Mouse (Mus musculus) heart, postnatal 25 days (tissue): ENCODE measurements around the gene Rbx1. TPM values are rescaled to one million over a fixed set of nuclear protein-coding genes. Genes with fewer than 3 reads are reported as not detected.
"Not testable (repeated sequence)": the region's sequence is repeated elsewhere in the genome, so short reads cannot be mapped to it uniquely, and the experiment has no call there.

ENCODE experiments used
- DNase-seq: peaks from one replicate; pipeline ENCODE4 v3.0.0; 2022; ENCODE audit warnings: low spot score
- intact Hi-C: fragments of 180-260 bp; cut with DNase I; formaldehyde crosslinking; loops from one replicate; pipeline ENCODE4 v1.15.1; 2025
- total RNA-seq, 2 experiments: library from RNA; stranded (reverse); gene quantifications; 2 replicates each; pipeline ENCODE4 v1.2.3; 2021

Gene Rbx1
- 100 to 1,000 TPM; 116 to 128 TPM for total RNA-seq

GRCm38 (mm10) chr15:81465901-81466737 lies at the start of gene Rbx1:
Gene Rbx1 (plus strand): TSS chr15:81466296.
- intact Hi-C loops = loop anchor here (5.0 kb wide), 1 partner anchor 46 kb away; no protein-coding TSS in a partner anchor
- peak; percentile 98 for DNase-seq

DNA sequence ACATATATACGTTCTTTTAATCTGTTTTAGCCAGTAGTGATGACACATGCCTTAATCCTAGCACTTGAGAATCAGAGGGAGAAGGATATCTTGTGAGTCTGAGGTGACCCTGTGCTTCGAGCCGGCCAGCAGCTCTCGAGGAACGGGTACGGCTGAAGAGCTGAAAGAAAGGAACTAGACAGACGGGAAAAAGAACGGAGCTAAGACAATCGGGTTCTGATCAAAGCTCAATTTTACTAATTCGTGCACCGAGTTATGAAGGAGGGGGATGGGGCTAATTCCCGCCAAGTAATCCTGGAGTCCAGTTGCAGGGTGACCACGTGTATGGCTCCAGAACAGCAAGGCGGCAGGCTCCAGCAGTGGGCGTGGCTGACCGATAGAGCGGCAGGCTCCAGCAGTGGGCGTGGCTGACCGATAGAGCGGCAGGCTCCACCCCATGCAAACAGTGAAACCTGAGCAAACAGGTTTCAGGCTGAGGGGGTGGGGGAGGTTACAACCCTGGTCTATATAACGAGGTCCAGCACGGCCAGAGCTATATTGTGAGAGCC lies 49.3 kb upstream of the Rbx1 start:
- DNase-seq, intact Hi-C loops: not testable (repeated sequence)

DNA sequence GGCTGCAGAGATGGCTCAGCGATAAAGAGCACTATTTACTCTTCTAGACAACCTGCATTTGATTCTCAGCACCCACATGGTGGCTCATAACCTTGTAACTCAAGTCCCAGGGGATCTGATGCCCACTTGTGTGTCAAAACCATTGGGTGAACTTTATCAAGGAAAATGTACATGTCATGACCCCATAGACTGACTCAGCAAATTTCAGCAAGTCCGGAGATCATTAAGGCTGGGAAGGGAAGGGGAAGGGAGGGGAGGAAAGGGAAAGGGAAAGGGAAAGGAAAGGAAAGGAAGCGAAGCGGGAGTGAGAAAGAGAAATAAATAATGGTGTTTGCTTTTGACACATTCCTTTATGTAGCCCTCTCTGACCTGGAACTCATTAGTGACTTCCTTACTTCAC lies 48.0 kb upstream of the Rbx1 start:
- DNase-seq = no peak
- intact Hi-C loops = no loop called here

GRCm38 (mm10) chr15:81421454-81421853 lies 44.6 kb upstream of the Rbx1 start:
- intact Hi-C loops = no loop called here
- no peak for DNase-seq

GRCm38 (mm10) chr15:81422156-81422681 lies 43.9 kb upstream of the Rbx1 start:
- intact Hi-C loops = no loop called here
- DNase-seq = no peak

GRCm38 (mm10) chr15:81425311-81425710 lies 40.8 kb upstream of the Rbx1 start:
- no peak for DNase-seq
- intact Hi-C loops = no loop called here

- DNase-seq = no peak
- intact Hi-C loops = no loop called here
Measured at GRCm38 (mm10) chr15:81427947-81428346, 38.1 kb upstream of the Rbx1 start.

DNA sequence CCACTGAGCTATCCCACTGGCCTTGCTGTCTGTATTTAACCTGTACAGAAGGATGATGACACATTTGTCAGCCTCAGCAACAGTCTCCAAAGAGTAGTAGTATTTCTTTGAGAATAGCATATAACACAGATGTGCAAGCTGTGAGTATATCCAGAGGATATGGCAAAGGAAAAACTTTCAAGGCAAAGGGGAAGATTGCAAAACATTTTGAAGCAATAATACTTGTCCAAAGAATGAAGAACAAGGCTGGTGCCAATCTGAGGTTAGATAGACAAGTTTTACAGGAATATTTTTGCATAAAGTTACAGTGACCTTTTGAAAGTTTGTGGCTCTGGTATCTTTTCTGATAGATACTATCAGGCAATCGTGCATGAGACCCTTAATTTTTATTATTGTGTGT lies 34.9 kb upstream of the Rbx1 start:
- intact Hi-C loops = no loop called here

GRCm38 (mm10) chr15:81438345-81438744 lies 27.8 kb upstream of the Rbx1 start:
- intact Hi-C loops = no loop called here
- DNase-seq = no peak

More for the DNA sequence above, 34.9 kb upstream of the Rbx1 start:
- DNase-seq = no peak

DNA sequence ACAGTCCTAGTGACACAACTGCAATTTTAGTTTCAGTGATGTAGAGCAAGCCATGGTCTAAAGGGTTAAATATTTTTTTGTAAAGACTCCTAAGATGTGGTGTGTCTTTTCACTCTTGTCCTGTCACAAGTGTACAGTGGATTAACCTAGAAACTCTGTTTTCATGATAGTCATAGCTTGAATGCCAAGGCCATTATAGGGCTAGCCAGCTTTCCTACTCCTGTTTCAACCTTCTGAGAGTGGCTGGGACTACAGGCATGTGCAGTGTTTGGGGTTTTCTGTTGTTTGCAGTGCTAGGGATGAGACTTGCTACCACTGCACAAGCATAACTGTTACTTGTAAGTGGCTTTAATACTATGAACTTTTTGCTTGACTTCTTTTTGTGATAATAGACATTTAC lies 26.9 kb upstream of the Rbx1 start:
- no peak for DNase-seq

DNA sequence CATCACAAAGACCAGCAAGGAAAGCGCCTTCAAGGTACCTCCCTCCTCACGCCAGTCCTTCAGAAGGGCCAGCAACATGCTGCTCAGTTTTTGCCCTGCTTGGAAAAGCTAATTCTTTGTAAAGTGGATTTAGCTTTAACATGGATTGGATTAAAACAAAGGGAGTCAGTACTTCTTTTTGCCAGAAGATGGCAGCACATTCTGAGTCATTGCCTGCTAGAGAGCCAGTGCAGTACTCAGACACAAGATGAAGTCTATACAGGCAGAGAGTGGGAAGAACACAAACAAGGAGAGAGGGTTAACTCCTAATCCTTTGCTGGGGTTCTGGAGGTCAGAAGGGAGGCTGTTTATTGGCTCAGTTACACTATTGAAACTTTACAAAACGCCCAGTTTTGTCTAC lies 17.6 kb upstream of the Rbx1 start:
- no peak for DNase-seq
- intact Hi-C loops = loop anchor here (2.0 kb wide), 2 partner anchors 156 to 222 kb away; no protein-coding TSS in a partner anchor

More for the DNA sequence above, 26.9 kb upstream of the Rbx1 start:
- intact Hi-C loops = no loop called here

- intact Hi-C loops = no loop called here
- DNase-seq = no peak
Measured at GRCm38 (mm10) chr15:81461523-81461922, 4.6 kb upstream of the Rbx1 start.

DNA sequence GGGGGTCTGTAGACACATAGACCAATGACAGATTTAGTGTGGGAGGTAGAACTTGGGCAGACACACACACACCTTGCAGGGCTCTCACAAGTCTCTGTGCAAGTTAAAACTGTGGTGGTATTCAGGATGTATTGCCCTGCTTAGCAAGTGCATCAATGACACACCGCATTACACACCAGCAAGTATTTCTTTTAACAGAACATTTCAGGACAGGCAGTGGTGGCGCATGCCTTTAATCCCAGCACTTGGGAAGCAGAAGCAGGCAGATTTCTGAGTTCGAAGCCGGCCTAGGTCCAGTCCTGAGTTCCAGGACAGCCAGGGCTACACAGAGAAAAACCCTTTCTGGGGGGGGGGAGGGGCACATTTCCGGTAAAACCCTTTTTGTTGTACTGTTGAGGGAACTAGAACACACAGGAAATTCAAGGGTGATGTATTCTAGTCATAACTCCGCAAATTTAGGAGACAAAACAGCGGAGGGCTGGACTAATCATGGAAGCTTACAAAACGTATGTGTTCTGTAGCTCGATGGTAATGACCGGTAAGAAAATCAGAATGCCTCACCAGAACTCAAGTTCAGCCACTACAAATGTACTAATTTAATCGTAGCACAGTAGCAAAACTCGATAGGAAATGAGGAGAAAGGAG lies 958 bp upstream of the Rbx1 start:
- no peak for DNase-seq
- intact Hi-C loops = loop anchor here (5.0 kb wide), 1 partner anchor 47 kb away; no protein-coding TSS in a partner anchor

GRCm38 (mm10) chr15:81466738-81467113 lies 630 bp downstream of the Rbx1 start:
- intact Hi-C loops = loop anchor here (1.0 to 5.0 kb wide), 2 partner anchors 46 to 119 kb away; partner anchors contain the start of gene Ep300

GRCm38 (mm10) chr15:81470735-81471134 lies 4.6 kb downstream of the Rbx1 start:
- no peak for DNase-seq
- intact Hi-C loops = loop anchor here (5.0 kb wide), 1 partner anchor 132 kb away; no protein-coding TSS in a partner anchor

More at GRCm38 (mm10) chr15:81466738-81467113, 630 bp downstream of the Rbx1 start:
- no peak for DNase-seq

DNA sequence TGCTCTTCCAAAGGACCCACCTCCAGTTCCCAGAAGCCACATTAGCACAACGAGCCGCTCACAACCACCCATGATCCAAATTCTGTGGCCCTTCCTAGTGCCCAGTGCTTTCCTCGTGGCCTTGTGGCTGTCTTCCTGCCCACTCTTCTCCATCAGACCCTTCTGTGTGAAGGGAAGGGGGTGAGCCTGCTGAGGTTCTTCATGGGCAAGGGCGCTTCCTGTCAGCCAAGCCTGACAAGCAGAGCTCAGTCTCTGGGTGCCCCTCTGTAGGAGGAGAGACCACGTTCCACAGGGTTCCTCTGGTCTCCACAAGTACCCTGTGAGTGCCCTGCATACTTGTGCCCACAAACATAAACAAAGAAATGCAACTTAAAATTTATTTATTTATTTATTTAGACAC lies 6.2 kb downstream of the Rbx1 start:
- DNase-seq = no peak
- intact Hi-C loops = loop anchor here (5.0 kb wide), 1 partner anchor 130 kb away; no protein-coding TSS in a partner anchor

- no peak for DNase-seq
- intact Hi-C loops = no loop called here
Measured at GRCm38 (mm10) chr15:81475654-81476053, 9.6 kb downstream of the Rbx1 start.

DNA sequence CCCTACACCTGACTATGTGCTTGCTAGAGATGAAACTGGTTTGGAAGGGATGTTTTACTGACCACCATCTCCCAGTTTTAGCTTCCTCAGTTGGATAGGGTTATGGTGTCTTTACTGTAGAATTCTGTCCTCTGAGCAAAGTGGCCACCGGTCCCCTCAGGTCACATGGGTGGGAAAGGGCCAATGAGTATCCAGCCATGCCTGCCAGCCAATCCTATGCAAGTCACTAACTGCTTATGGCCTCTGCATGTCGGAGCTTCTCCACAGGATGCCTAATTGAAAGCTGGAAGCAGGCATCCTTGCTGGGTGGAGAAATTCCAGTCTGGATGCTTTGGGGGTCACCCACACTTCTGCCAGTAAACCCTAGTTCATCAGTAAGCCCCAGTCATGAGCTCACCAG lies 10.5 kb downstream of the Rbx1 start:
- DNase-seq = no peak
- intact Hi-C loops = no loop called here

- intact Hi-C loops = no loop called here
- DNase-seq = no peak
Measured at GRCm38 (mm10) chr15:81479446-81480213, 13.5 kb downstream of the Rbx1 start.

DNA sequence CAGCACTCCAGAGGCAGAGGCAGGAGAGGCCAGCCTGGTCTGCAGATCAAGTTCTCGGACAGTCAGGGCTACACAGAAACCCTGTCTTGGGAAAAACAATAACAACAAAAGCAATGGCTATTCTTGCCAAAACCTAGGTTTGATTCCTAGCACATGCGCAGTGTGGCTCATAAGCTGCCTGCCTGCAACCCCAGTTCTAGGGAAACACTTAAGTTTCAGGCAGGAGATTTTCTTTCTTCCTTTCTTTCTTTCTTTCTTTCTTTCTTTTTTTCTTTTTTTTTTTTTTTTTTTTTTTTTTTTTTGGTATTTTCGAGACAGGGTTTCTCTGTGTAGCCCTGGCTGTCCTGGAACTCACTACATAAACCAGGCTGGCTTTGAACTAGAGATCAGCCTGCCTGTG lies 14.2 kb downstream of the Rbx1 start:
- DNase-seq, intact Hi-C loops: not testable (repeated sequence)
